Mouse (Mus musculus): ENCODE measurements at regions not wholly inside any gene's neighbourhood (a gene's known extent, or its start where the extent isn't known, plus 50 kb on each side); places are given as distances from the start of the nearest gene placed in this dataset.

- H3K4me1 ChIP-seq (ENCODE audit: control insufficient read depth, insufficient read depth, low read length), result no peaks in the 10 kb centered on the region
- H3K27ac ChIP-seq (ENCODE audit: insufficient read depth, low read length), result no peak overlapping the region
- TF ChIP-seq POLR2A (IDR thresholded peaks at IDR 0.05; ENCODE audit: low read depth, low read length), result no peak
- TF ChIP-seq CTCF (IDR thresholded peaks at IDR 0.05; ENCODE audit: borderline replicate concordance, insufficient read depth, low read length), result no peak
- H3K4me3 ChIP-seq (ENCODE audit: insufficient read depth, low read length), result no peak overlapping the region
Measured at GRCm38 (mm10) chr3:147118092-147118491, 265.9 kb downstream of the Ttll7 start.

DNA sequence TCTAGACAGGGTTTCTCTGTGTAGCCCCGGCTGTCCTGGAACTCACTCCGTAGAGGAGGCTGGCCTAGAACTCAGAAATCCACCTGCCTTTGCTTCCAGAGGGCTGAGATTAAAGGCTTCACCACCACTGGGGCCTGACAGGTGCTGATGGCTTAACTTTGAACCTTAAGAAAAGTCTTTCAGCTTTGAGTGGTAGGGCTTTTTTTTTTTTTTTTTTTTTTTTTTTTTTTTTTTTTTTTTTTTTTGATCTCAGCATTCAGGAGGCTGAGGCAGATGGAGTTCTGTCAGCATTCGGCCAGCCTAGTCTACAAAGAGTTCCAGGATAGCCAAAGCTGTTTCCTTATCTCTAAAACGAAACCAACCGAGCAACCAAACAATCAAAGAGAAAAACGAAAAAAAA, 266.5 kb downstream of the Ttll7 start:
- TF ChIP-seq POLR2A (IDR thresholded peaks at IDR 0.05; ENCODE audit: low read depth, low read length) (no peak), CTCF (IDR thresholded peaks at IDR 0.05; ENCODE audit: borderline replicate concordance, insufficient read depth, low read length) (no peak)
- Histone ChIP-seq H3K27ac (ENCODE audit: insufficient read depth, low read length) (no peak overlapping the region), H3K4me3 (ENCODE audit: insufficient read depth, low read length) (no peak overlapping the region), H3K4me1 (ENCODE audit: control insufficient read depth, insufficient read depth, low read length) (no peaks in the 10 kb centered on the region)

DNA sequence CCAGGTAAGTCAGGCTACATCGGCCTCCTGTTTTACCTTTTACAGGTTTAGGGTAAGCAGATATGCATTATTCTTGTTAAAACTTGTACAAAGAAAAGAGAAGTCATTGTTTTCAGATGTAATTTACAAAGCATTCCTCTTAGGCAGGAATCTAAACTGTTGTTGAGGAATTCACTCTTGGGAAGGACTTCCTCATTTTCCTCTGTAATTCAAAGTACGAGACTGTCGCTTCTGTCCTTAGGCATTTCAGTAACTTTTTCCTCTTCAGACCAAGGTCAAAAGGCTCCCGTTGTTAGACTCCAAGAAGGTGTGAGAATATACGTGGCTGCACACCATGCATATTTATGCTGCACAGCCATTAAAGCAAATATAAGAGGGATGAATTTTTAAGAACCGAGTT, 269.7 kb downstream of the Ttll7 start:
- Histone ChIP-seq H3K4me1 (ENCODE audit: control insufficient read depth, insufficient read depth, low read length) (no peaks in the 10 kb centered on the region), H3K4me3 (ENCODE audit: insufficient read depth, low read length) (no peak overlapping the region), H3K27ac (ENCODE audit: insufficient read depth, low read length) (no peak overlapping the region)
- no peak for TF ChIP-seq POLR2A (IDR thresholded peaks at IDR 0.05; ENCODE audit: low read depth, low read length)
- no peak for TF ChIP-seq CTCF (IDR thresholded peaks at IDR 0.05; ENCODE audit: borderline replicate concordance, insufficient read depth, low read length)

GRCm38 (mm10) chr3:147127740-147128139, 275.6 kb downstream of the Ttll7 start:
- TF ChIP-seq POLR2A (IDR thresholded peaks at IDR 0.05; ENCODE audit: low read depth, low read length) (no peak), CTCF (IDR thresholded peaks at IDR 0.05; ENCODE audit: borderline replicate concordance, insufficient read depth, low read length) (no peak)
- Histone ChIP-seq H3K4me3 (ENCODE audit: insufficient read depth, low read length) (no peak overlapping the region), H3K27ac (ENCODE audit: insufficient read depth, low read length) (no peak overlapping the region), H3K4me1 (ENCODE audit: control insufficient read depth, insufficient read depth, low read length) (peaks cover 2% of the 10 kb centered on the region)

GRCm38 (mm10) chr3:147132830-147133229, 280.7 kb downstream of the Ttll7 start:
- Histone ChIP-seq H3K27ac (ENCODE audit: insufficient read depth, low read length) (no peak overlapping the region), H3K4me3 (ENCODE audit: insufficient read depth, low read length) (no peak overlapping the region), H3K4me1 (ENCODE audit: control insufficient read depth, insufficient read depth, low read length) (peaks cover 2% of the 10 kb centered on the region)
- TF ChIP-seq POLR2A (IDR thresholded peaks at IDR 0.05; ENCODE audit: low read depth, low read length) (no peak), CTCF (IDR thresholded peaks at IDR 0.05; ENCODE audit: borderline replicate concordance, insufficient read depth, low read length) (no peak)

DNA sequence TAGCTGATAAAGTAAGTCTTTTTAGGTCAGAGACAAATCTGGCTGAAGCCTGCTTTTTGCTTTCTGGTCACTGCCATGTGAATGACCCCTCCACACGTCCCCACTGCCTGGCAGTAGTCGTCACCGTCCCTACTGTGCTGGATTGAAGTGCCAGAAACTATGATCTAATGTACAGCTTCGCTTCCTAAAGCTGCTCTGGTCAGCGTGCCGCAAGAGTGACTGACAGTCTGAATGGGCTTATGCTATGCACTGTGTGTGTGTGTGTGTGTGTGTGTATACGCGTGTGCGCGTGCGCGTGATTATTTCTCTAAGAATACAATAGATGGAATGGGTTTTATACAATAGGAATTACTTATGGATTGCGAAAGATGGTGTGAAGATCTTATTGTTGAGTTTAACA, 281.2 kb downstream of the Ttll7 start:
- no peak overlapping the region for H3K4me3 ChIP-seq (ENCODE audit: insufficient read depth, low read length)
- TF ChIP-seq POLR2A (IDR thresholded peaks at IDR 0.05; ENCODE audit: low read depth, low read length) (no peak), CTCF (IDR thresholded peaks at IDR 0.05; ENCODE audit: borderline replicate concordance, insufficient read depth, low read length) (no peak)
- H3K27ac ChIP-seq (ENCODE audit: insufficient read depth, low read length), result no peak overlapping the region
- peaks cover 2% of the 10 kb centered on the region for H3K4me1 ChIP-seq (ENCODE audit: control insufficient read depth, insufficient read depth, low read length)

DNA sequence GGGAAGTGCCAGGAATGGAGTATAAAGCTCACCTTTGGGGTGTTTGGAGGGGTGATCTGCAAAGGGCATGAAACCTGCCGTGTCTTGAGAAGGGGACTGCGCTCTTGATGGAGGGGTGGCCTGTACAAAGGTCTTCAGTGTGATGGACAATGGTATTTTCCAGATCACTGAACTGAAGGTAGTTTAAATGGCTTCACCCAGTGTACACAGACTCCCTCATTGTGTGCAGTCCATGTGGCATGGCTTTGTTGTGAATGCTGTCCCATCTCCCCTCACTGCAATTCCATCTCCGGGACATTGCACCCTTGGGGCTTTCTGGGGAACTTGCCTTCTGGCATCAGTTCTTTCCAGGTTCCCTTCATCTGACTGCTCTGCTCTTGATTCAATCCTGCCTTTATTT, 288.2 kb downstream of the Ttll7 start:
- no peaks in the 10 kb centered on the region for H3K4me1 ChIP-seq (ENCODE audit: control insufficient read depth, insufficient read depth, low read length)
- H3K27ac ChIP-seq (ENCODE audit: insufficient read depth, low read length), result no peak overlapping the region
- H3K4me3 ChIP-seq (ENCODE audit: insufficient read depth, low read length), result no peak overlapping the region
- TF ChIP-seq POLR2A (IDR thresholded peaks at IDR 0.05; ENCODE audit: low read depth, low read length) (no peak), CTCF (IDR thresholded peaks at IDR 0.05; ENCODE audit: borderline replicate concordance, insufficient read depth, low read length) (no peak)

DNA sequence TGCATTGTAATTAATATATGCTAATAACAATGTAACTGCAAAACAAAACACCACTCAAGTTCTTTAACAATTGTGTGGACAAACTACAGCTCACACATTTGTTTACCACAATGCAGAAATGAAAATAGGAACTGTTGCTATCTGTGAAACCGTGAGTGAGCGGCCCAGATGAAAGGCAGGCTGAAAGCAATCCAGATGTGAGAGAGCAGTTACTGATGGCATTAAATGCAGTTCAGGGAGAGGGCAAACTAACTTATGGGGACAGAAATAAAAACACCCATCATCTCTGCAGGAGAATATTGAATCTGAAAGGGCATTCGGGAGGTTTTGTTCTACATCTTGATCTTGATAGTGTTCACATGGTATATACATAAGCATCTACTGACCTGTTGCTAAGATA, 301.3 kb downstream of the Ttll7 start:
- H3K27ac ChIP-seq (ENCODE audit: insufficient read depth, low read length), result no peak overlapping the region
- peaks cover 2% of the 10 kb centered on the region; the same call in 1 of the 2 replicates for H3K4me1 ChIP-seq (ENCODE audit: control insufficient read depth, insufficient read depth, low read length)
- TF ChIP-seq CTCF (IDR thresholded peaks at IDR 0.05; ENCODE audit: borderline replicate concordance, insufficient read depth, low read length), result no peak
- no peak for TF ChIP-seq POLR2A (IDR thresholded peaks at IDR 0.05; ENCODE audit: low read depth, low read length)
- H3K4me3 ChIP-seq (ENCODE audit: insufficient read depth, low read length), result no peak overlapping the region

- Histone ChIP-seq H3K4me1 (ENCODE audit: control insufficient read depth, insufficient read depth, low read length) (peaks cover 2% of the 10 kb centered on the region; the same call in 1 of the 2 replicates), H3K4me3 (ENCODE audit: insufficient read depth, low read length) (no peak overlapping the region), H3K27ac (ENCODE audit: insufficient read depth, low read length) (no peak overlapping the region; the same call in 1 of the 2 replicates)
- TF ChIP-seq POLR2A (IDR thresholded peaks at IDR 0.05; ENCODE audit: low read depth, low read length) (no peak), CTCF (IDR thresholded peaks at IDR 0.05; ENCODE audit: borderline replicate concordance, insufficient read depth, low read length) (no peak)
Measured at GRCm38 (mm10) chr3:147153998-147154397, 301.8 kb downstream of the Ttll7 start.

DNA sequence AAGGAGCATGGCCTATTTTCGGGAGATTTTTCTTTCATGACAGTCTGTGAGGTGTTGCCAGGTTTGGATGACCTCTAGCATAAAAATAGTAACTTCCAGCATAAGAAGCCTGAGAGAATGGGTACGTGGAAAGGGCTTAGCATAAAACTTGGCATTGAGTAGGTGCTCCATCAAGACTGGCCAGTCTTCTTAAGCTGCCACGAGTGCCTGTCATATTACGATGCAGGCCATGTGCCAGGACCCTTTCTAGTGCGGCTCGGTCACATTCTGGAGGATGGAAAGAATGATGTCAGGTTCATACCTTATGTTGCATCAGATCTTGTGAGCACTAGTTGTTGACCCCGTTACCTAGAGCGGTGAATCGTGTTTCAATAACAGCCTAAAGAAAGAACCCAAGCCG, 311.0 kb downstream of the Ttll7 start:
- TF ChIP-seq CTCF (IDR thresholded peaks at IDR 0.05; ENCODE audit: borderline replicate concordance, insufficient read depth, low read length) (no peak), POLR2A (IDR thresholded peaks at IDR 0.05; ENCODE audit: low read depth, low read length) (no peak)
- Histone ChIP-seq H3K27ac (ENCODE audit: insufficient read depth, low read length) (peak overlapping the region; percentile 13; the same call in 1 of the 2 replicates), H3K4me3 (ENCODE audit: insufficient read depth, low read length) (no peak overlapping the region), H3K4me1 (ENCODE audit: control insufficient read depth, insufficient read depth, low read length) (peaks cover 2% of the 10 kb centered on the region; the same call in 1 of the 2 replicates)

DNA sequence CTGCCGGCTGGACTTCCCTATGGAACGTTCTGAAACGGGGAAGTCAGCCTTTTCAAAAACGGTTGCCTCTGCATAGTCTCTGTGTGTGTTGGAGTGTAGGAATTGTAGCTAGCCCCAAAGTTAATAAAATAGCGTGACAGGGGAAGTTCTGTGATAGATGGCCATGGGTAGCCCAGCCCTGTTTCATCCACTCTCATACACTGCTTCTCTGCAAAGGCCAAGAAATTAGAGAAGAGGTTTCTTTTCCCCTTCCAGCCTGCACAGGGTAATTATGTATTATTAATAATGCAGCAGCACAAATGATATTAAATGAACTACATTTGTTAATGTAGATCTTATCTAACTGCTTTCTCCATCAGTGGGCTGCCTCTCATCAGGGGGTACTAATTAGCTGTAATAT, 311.4 kb downstream of the Ttll7 start:
- H3K4me1 ChIP-seq (ENCODE audit: control insufficient read depth, insufficient read depth, low read length), result peaks cover 2% of the 10 kb centered on the region; the same call in 1 of the 2 replicates
- H3K27ac ChIP-seq (ENCODE audit: insufficient read depth, low read length), result no peak overlapping the region
- no peak overlapping the region for H3K4me3 ChIP-seq (ENCODE audit: insufficient read depth, low read length)
- TF ChIP-seq POLR2A (IDR thresholded peaks at IDR 0.05; ENCODE audit: low read depth, low read length) (no peak), CTCF (IDR thresholded peaks at IDR 0.05; ENCODE audit: borderline replicate concordance, insufficient read depth, low read length) (no peak)
